In the genomic region with DNA sequence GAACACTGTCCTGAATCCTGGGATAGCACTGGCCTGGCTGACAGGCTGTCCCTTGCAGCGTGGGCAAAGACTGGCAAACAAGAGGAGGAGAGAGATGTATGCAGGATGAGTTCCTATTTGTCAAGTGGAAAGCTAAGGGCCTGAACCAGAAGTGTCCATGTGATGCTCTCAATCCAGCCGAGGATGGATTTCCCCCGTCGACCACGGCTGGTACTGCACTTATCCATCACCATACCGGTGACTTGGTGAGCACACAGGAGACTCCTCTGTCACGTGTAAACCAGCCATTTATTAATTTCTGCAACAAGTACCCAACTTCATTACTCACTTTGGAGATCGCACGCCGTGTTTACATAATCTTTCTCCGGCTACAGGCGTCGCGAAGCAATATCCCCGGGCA, we compare ENCODE assay signal across 16 mouse cellular contexts.
DNase-seq lines count a peak whose midpoint lies in the region; ATAC-seq and TF ChIP-seq lines count a peak whose summit lies in the region.
"Had no signal": no experiment of that assay in that cellular context is flagged by ENCODE, and none has a peak within 500 bp of the region (broad histone marks: within the 10 kb centered on the region; RNA-seq: fewer than 3 reads in every experiment).

No protein-coding gene starts in this region.

- no peak overlapping the region for H3K4me2 ChIP-seq in hindbrain, embryonic 13.5 days
- H3K4me2 ChIP-seq in midbrain, embryonic 13.5 days (replicated peaks): no peak overlapping the region
- no peak overlapping the region; the same call in 1 of the 2 replicates for H3K4me2 ChIP-seq in hindbrain, embryonic 14.5 days (replicated peaks)
- H3K4me2 ChIP-seq in midbrain, postnatal 0 days (ENCODE audit: low read depth, low read length, poor library complexity, severe bottlenecking): no peak overlapping the region
- H3K4me2 ChIP-seq: embryonic facial prominence, embryonic 12.5 days; liver, embryonic 13.5 days had no signal

- H3K4me1 ChIP-seq in hindbrain, embryonic 13.5 days (replicated peaks): peaks cover 29% of the 10 kb centered on the region
- H3K4me1 ChIP-seq in hindbrain, embryonic 10.5 days (replicated peaks): peaks cover 42% of the 10 kb centered on the region
- H3K4me1 ChIP-seq in midbrain, embryonic 13.5 days (replicated peaks): peaks cover 15% of the 10 kb centered on the region
- H3K4me1 ChIP-seq in midbrain, embryonic 10.5 days: peaks cover 28% of the 10 kb centered on the region
- H3K4me1 ChIP-seq in hindbrain, embryonic 14.5 days (replicated peaks; ENCODE audit: control insufficient read depth, insufficient read depth, low read length): peaks cover 15% of the 10 kb centered on the region
- H3K4me1 ChIP-seq in midbrain, postnatal 0 days (ENCODE audit: insufficient read depth, low read length): no peaks in the 10 kb centered on the region
- H3K4me1 ChIP-seq: liver, embryonic 13.5 days had no signal

- no peak for ATAC-seq in hindbrain, embryonic 13.5 days (ENCODE audit: low FRiP score)
- ATAC-seq in midbrain, embryonic 13.5 days: peak; percentile 46; the same call in 1 of the 2 replicates
- 0 out of 2 replicates have a peak, but pooled peaks have one; percentile 40 for ATAC-seq in hindbrain, embryonic 14.5 days (ENCODE audit: low FRiP score)
- ATAC-seq in midbrain, postnatal 0 days (ENCODE audit: low FRiP score): peak; percentile 61; the same call in 1 of the 2 replicates

- WGBS in hindbrain, embryonic 13.5 days: 62% methylated on average over 15 of the region's 15 CpGs
- 73% methylated on average over 15 of the region's 15 CpGs for WGBS in hindbrain, embryonic 10.5 days
- WGBS in midbrain, embryonic 13.5 days: 75% methylated on average over 15 of the region's 15 CpGs
- 78% methylated on average over 15 of the region's 15 CpGs for WGBS in midbrain, embryonic 10.5 days
- 45% methylated on average over 15 of the region's 15 CpGs for WGBS in hindbrain, embryonic 14.5 days
- WGBS in midbrain, postnatal 0 days: 61% methylated on average over 15 of the region's 15 CpGs

- H3K9ac ChIP-seq in hindbrain, embryonic 13.5 days: no peak overlapping the region
- H3K9ac ChIP-seq in midbrain, embryonic 13.5 days (replicated peaks): no peak overlapping the region
- H3K9ac ChIP-seq in hindbrain, embryonic 14.5 days: no peak overlapping the region
- no peak overlapping the region for H3K9ac ChIP-seq in midbrain, postnatal 0 days (replicated peaks; ENCODE audit: low read length, poor library complexity, severe bottlenecking)
- H3K9ac ChIP-seq: embryonic facial prominence, embryonic 12.5 days; liver, embryonic 13.5 days had no signal

- H3K27ac ChIP-seq in hindbrain, embryonic 13.5 days: 0 out of 2 replicates have a peak overlapping the region, but pooled peaks have one; percentile 35
- no peak overlapping the region for H3K27ac ChIP-seq in hindbrain, embryonic 10.5 days
- no peak overlapping the region for H3K27ac ChIP-seq in midbrain, embryonic 13.5 days
- H3K27ac ChIP-seq in midbrain, embryonic 10.5 days (replicated peaks): no peak overlapping the region
- no peak overlapping the region for H3K27ac ChIP-seq in hindbrain, embryonic 14.5 days
- no peak overlapping the region for H3K27ac ChIP-seq in midbrain, postnatal 0 days (ENCODE audit: low read depth, low read length)
- H3K27ac ChIP-seq: embryonic facial prominence, embryonic 12.5 days; heart, embryonic 10.5 days; liver, embryonic 13.5 days; macrophage had no signal

- H3K9me3 ChIP-seq in hindbrain, embryonic 13.5 days: no peaks in the 10 kb centered on the region
- H3K9me3 ChIP-seq in hindbrain, embryonic 10.5 days: no peaks in the 10 kb centered on the region
- H3K9me3 ChIP-seq in midbrain, embryonic 13.5 days: no peaks in the 10 kb centered on the region
- H3K9me3 ChIP-seq in midbrain, embryonic 10.5 days (replicated peaks): no peaks in the 10 kb centered on the region
- H3K9me3 ChIP-seq in hindbrain, embryonic 14.5 days (ENCODE audit: control insufficient read depth, low read length): no peaks in the 10 kb centered on the region
- no peaks in the 10 kb centered on the region for H3K9me3 ChIP-seq in midbrain, postnatal 0 days (ENCODE audit: low read length)
- H3K9me3 ChIP-seq: embryonic facial prominence, embryonic 12.5 days; heart, embryonic 10.5 days; liver, embryonic 13.5 days had no signal

- no peak overlapping the region for H3K4me3 ChIP-seq in hindbrain, embryonic 13.5 days
- no peak overlapping the region for H3K4me3 ChIP-seq in hindbrain, embryonic 10.5 days
- no peak overlapping the region for H3K4me3 ChIP-seq in midbrain, embryonic 13.5 days (replicated peaks)
- H3K4me3 ChIP-seq in midbrain, embryonic 10.5 days: no peak overlapping the region
- no peak overlapping the region for H3K4me3 ChIP-seq in hindbrain, embryonic 14.5 days (replicated peaks; ENCODE audit: low read length)
- H3K4me3 ChIP-seq in midbrain, postnatal 0 days (ENCODE audit: low read depth, low read length): no peak overlapping the region
- H3K4me3 ChIP-seq: embryonic facial prominence, embryonic 12.5 days; heart, embryonic 10.5 days; liver, embryonic 13.5 days had no signal

- no peak for DNase-seq in hindbrain, embryonic 10.5 days (ENCODE audit: low spot score)
- no peak for DNase-seq in midbrain, embryonic 10.5 days (ENCODE audit: low spot score)
- no peak for DNase-seq in hindbrain, embryonic 14.5 days (ENCODE audit: low spot score)
- DNase-seq in midbrain, postnatal 0 days (ENCODE audit: low spot score): no peak
- no peak for DNase-seq in kidney, postnatal 14 days
- DNase-seq: adrenal gland, adult 8-10 months; cerebellum, adult 9-11 months; heart, postnatal 4 days; liver, embryonic 13.5 days; thymus, postnatal 14 days had no signal

- peak; percentile 52 for TF ChIP-seq CTCF in midbrain, postnatal 0 days (IDR thresholded peaks at IDR 0.05)

- no peaks in the 10 kb centered on the region for H3K36me3 ChIP-seq in hindbrain, embryonic 13.5 days
- H3K36me3 ChIP-seq in hindbrain, embryonic 10.5 days: peaks cover 9% of the 10 kb centered on the region
- H3K36me3 ChIP-seq in midbrain, embryonic 13.5 days: no peaks in the 10 kb centered on the region
- peaks cover 10% of the 10 kb centered on the region; the same call in 1 of the 2 replicates for H3K36me3 ChIP-seq in midbrain, embryonic 10.5 days
- H3K36me3 ChIP-seq in hindbrain, embryonic 14.5 days (replicated peaks; ENCODE audit: control insufficient read depth, insufficient read depth): no peaks in the 10 kb centered on the region
- H3K36me3 ChIP-seq in midbrain, postnatal 0 days (ENCODE audit: insufficient read depth, low read length): no peaks in the 10 kb centered on the region
- H3K36me3 ChIP-seq: embryonic facial prominence, embryonic 12.5 days; heart, embryonic 10.5 days; liver, embryonic 13.5 days had no signal

- no peaks in the 10 kb centered on the region for H3K27me3 ChIP-seq in hindbrain, embryonic 13.5 days
- H3K27me3 ChIP-seq in hindbrain, embryonic 10.5 days (ENCODE audit: insufficient read depth, poor library complexity, severe bottlenecking): no peaks in the 10 kb centered on the region
- no peaks in the 10 kb centered on the region for H3K27me3 ChIP-seq in midbrain, embryonic 13.5 days
- H3K27me3 ChIP-seq in midbrain, embryonic 10.5 days (ENCODE audit: low read depth, poor library complexity, severe bottlenecking): no peaks in the 10 kb centered on the region
- no peaks in the 10 kb centered on the region for H3K27me3 ChIP-seq in hindbrain, embryonic 14.5 days (ENCODE audit: control insufficient read depth, insufficient read depth, low read length)
- H3K27me3 ChIP-seq in midbrain, postnatal 0 days (ENCODE audit: insufficient read depth, low read length): no peaks in the 10 kb centered on the region
- H3K27me3 ChIP-seq: CH12.LX; embryonic facial prominence, embryonic 12.5 days; liver, embryonic 13.5 days had no signal
